Mouse (Mus musculus) embryonic facial prominence, embryonic 12.5 days (tissue): ENCODE data around the gene Fuom. TPM values are rescaled to one million over a fixed set of nuclear protein-coding genes. Genes with fewer than 3 reads are reported as not detected.
A peak's percentile ranks its signal among the peaks of the same experiment; 100 is the strongest.
"Not testable (repeated sequence)": the region's sequence is repeated elsewhere in the genome, so short reads cannot be mapped to it uniquely, and the experiment has no call there.

Source experiments
- ATAC-seq: fragments of 200-750 bp; cut with Nextera tagmentation; 2 replicates; pipeline ENCODE4 v1.8.0; 2017; ENCODE audit not compliant: insufficient number of reproducible peaks, insufficient read depth, low FRiP score, low TSS enrichment
- H3K27ac ChIP-seq: fragments of 300-500 bp; sonication (generic); 2 replicates; pipeline ENCODE4 v1.5.1; 2016; ENCODE audit warnings: mild to moderate bottlenecking
- H3K27me3 ChIP-seq: fragments of 300-500 bp; sonication (generic); 2 replicates; pipeline ENCODE4 v1.6.1; 2016; ENCODE audit warnings: mild to moderate bottlenecking, moderate library complexity
- H3K36me3 ChIP-seq: fragments of 300-500 bp; sonication (generic); 2 replicates; pipeline ENCODE4 v1.6.1; 2016; ENCODE audit warnings: mild to moderate bottlenecking
- H3K4me1 ChIP-seq: fragments of 300-500 bp; sonication (generic); 2 replicates; pipeline ENCODE4 v1.6.1; 2016
- H3K4me2 ChIP-seq: fragments of 300-500 bp; sonication (generic); replicated peaks from 2 replicates; pipeline ENCODE4 v1.6.1; 2016; ENCODE audit warnings: mild to moderate bottlenecking, moderate library complexity
- H3K4me3 ChIP-seq: fragments of 300-500 bp; sonication (generic); 2 replicates; pipeline ENCODE4 v1.5.1; 2016; ENCODE audit warnings: mild to moderate bottlenecking
- H3K9ac ChIP-seq: fragments of 300-500 bp; sonication (generic); 2 replicates; pipeline ENCODE4 v1.6.1; 2016; ENCODE audit warnings: mild to moderate bottlenecking, moderate library complexity
- H3K9me3 ChIP-seq: fragments of 300-500 bp; sonication (generic); 2 replicates; pipeline ENCODE4 v1.6.1; 2016; ENCODE audit warnings: mild to moderate bottlenecking, moderate library complexity
- WGBS: fragments of 180-500 bp; shearing (Covaris S2); methylation state at CpG from one replicate; pipeline ENCODE4 v1.1.7; 2016; 5-methylcytosine and 5-hydroxymethylcytosine counted together
- polyA plus RNA-seq: library from polyadenylated mRNA; unstranded; fragments of >200 nt; fragmentation: Nextera tagmentation; extraction: Ambion mirVana; gene quantifications from 2 replicates; pipeline ENCODE4 v1.2.1, GENCODE M21; 2016

Fuom gene
- polyA plus RNA-seq: 22.0 and 27.1 TPM in 2 replicates

DNA sequence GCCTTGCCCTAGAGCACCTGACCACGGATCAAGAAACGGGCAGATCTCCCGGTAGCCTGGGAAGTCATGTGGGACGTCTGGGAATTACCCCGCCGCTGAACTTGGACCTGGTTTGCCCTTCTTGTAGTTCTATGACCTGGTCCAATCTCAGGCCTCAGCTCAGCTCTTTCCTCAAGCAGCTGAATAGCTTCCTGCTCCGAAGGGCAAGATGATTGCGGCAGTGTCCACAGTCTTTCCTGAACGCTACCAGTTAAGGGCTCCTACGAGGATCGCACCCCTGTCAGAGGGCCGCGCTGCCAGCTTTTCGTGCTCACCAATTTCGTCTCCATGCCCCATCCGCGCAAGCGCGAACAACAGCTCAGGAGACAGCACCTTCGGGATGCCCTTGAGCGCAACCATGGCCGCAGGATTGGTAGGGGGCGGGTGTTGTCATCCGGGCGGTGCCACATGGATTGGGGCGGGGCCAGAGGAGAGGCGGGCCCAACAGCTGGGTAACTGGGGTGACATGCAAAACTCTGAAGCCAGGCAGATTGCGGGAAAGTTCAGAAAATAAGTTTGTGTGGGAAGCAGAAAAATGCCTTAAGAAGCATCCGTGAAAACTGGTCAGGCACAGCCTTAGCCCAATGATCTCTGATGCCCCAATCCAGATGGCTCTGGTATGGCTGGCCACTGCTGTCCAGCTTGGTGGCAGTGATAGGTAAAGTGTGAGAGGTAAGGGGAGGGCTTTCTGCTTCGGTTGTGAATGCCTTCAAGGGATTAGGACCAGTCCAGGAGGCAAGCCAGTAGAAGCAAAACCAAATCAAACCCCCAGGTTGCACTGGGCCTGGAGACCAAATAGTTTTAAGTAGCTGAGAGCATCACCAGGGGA, at the start of gene Fuom:
Gene Fuom, minus strand, starts transcription at position 449 of the 868 bp plus-strand sequence.
- peak within 1 kb of the TSS; percentile 43 for H3K4me3 ChIP-seq
- peak within 1 kb of the TSS; percentile 69 for H3K4me2 ChIP-seq
- peak within 1 kb of the TSS; percentile 63 for H3K9ac ChIP-seq
- WGBS: 2% methylated on average over 30 of the region's 30 CpGs
- peaks cover 20% of the 10 kb centered on the region for H3K36me3 ChIP-seq
- H3K9me3 ChIP-seq: no peaks in the 10 kb centered on the region
- peaks cover 8% of the 10 kb centered on the region; the same call in 1 of the 2 replicates for H3K4me1 ChIP-seq
- no peak within 1 kb of the TSS for H3K27ac ChIP-seq
- ATAC-seq: peak; percentile 80
- no peaks in the 10 kb centered on the region for H3K27me3 ChIP-seq

DNA sequence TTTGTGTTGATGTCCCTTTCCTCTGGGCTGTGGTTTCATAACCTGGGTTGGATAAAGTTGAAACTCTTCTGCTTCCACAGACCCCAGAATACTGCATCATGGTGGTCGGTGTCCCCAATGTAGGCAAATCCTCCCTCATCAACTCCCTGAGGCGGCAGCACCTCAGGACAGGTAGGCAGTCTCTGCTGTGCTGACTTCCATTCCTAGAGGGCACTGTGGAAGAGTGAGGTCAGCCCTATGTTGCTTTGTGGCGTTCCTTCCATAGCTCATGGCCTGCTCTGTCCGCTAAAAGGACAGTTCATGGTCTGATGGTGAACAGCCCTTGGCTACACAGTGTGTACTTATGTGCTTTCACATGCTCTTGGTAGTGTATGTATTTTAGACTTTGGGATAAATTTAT, 42.3 kb upstream of the Fuom start:
- Histone ChIP-seq H3K4me1 (no peaks in the 10 kb centered on the region), H3K4me3 (no peak overlapping the region), H3K9me3 (no peaks in the 10 kb centered on the region), H3K36me3 (0 out of 2 replicates have a peak, but pooled peaks cover 4% of the 10 kb centered on the region), H3K4me2 (no peak overlapping the region), H3K9ac (no peak overlapping the region), H3K27ac (no peak overlapping the region), H3K27me3 (no peaks in the 10 kb centered on the region)
- no peak for ATAC-seq
- WGBS: 80% methylated on average over 4 of the region's 4 CpGs

DNA sequence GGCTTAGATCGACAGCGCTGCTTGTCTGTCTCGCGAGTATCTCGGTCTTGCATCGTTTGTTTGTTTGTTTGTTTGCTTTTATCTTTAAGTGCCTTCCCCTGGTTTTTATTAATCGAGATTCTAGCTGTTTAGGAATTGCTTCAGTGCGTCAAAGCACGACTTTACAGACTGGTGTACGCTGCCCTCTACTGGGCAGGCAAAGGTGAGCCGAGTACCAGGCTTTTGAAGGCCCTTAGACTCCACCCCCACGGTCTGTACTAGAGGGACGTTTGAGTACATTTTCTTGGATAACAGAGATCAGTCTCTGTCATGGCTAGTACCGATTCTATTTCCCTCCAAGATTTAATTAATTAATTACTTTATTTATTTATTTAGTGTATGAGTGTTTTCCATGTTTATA, 39.1 kb upstream of the Fuom start:
- H3K4me1 ChIP-seq: peaks cover 5% of the 10 kb centered on the region; the same call in 1 of the 2 replicates
- no peak for ATAC-seq
- no peaks in the 10 kb centered on the region for H3K27me3 ChIP-seq
- no peak overlapping the region for H3K9ac ChIP-seq
- no peak overlapping the region for H3K27ac ChIP-seq
- H3K4me2 ChIP-seq: no peak overlapping the region
- no peaks in the 10 kb centered on the region for H3K9me3 ChIP-seq
- 5% methylated on average over 14 of the region's 14 CpGs for WGBS
- no peak overlapping the region for H3K4me3 ChIP-seq
- H3K36me3 ChIP-seq: no peaks in the 10 kb centered on the region

DNA sequence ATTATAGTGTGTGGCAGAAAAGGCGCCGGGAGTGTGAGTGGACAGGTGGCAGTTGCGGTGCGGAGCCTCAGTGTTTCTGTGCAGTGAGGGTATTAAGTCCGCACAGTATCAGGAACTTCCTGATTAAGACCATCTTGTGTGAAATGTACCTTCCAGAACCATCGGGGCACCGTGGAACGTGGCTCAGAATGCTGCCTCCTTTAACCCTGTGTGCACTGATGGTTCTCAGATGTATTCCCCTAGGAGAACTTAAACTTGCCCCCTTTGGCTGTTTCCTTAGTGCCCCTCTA, 35.7 kb upstream of the Fuom start:
- peak overlapping the region; percentile 52; the same call in 1 of the 2 replicates for H3K27ac ChIP-seq
- ATAC-seq: no peak
- H3K27me3 ChIP-seq: no peaks in the 10 kb centered on the region
- peak overlapping the region; percentile 83 for H3K4me2 ChIP-seq
- WGBS: under 1% methylated on average over 8 of the region's 8 CpGs
- peaks cover 5% of the 10 kb centered on the region; the same call in 1 of the 2 replicates for H3K4me1 ChIP-seq
- H3K9me3 ChIP-seq: no peaks in the 10 kb centered on the region
- H3K9ac ChIP-seq: peak overlapping the region; percentile 89
- H3K36me3 ChIP-seq: no peaks in the 10 kb centered on the region
- peak overlapping the region; percentile 83 for H3K4me3 ChIP-seq

DNA sequence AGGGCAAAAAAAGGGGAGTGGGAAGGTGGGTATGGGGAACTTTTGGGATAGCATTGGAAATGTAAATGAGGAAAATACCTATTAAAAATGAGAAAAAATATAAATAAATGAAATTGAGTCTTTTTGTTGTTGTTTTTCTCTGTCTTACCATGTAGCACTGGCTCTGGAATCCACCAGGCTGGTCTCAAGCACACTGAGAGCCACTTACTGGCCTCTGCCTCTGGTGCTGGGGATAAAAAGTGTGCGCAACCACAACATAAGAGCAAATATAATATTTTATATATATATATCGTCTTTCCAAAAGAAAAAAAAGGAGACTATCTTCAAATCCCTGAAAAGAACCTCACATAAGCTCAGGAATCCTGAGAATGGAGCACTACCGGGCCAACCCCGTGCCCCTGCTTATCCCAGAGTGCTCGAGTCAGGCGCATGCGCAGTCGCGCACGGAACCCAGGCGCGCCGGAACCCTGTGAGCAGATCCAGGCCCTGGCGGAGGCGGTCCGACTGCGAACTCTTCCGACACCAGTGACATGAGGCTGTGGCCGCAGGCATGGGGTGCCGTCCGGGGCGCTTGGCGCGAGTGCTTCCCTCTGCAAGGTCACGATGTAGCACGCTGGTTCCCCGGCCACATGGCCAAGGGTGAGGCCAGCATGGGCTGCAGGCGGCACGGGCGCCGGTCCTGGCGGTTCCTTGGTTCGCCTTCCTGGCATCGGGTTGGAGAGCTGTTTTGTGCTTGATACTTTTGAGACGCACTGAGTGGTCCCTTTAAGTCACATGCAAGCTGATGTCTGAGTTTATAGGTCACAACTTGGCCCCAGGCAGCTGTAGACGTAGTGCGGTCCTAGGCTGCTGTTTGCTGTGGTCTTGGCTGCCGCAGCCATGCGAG, 35.1 kb upstream of the Fuom start, which contains the start of gene Mtg1:
Gene Mtg1, plus strand, starts transcription at position 430 of the 886 bp plus-strand sequence.
- Histone ChIP-seq H3K9ac (peak within 1 kb of the TSS; percentile 89), H3K27ac (peak within 1 kb of the TSS; percentile 52; the same call in 1 of the 2 replicates), H3K4me1 (peaks cover 5% of the 10 kb centered on the region; the same call in 1 of the 2 replicates), H3K9me3 (no peaks in the 10 kb centered on the region), H3K27me3 (no peaks in the 10 kb centered on the region), H3K36me3 (no peaks in the 10 kb centered on the region), H3K4me3 (peak within 1 kb of the TSS; percentile 83), H3K4me2 (peak within 1 kb of the TSS; percentile 83)
- ATAC-seq: peak; percentile 97
- WGBS: 2% methylated on average over 39 of the region's 39 CpGs

DNA sequence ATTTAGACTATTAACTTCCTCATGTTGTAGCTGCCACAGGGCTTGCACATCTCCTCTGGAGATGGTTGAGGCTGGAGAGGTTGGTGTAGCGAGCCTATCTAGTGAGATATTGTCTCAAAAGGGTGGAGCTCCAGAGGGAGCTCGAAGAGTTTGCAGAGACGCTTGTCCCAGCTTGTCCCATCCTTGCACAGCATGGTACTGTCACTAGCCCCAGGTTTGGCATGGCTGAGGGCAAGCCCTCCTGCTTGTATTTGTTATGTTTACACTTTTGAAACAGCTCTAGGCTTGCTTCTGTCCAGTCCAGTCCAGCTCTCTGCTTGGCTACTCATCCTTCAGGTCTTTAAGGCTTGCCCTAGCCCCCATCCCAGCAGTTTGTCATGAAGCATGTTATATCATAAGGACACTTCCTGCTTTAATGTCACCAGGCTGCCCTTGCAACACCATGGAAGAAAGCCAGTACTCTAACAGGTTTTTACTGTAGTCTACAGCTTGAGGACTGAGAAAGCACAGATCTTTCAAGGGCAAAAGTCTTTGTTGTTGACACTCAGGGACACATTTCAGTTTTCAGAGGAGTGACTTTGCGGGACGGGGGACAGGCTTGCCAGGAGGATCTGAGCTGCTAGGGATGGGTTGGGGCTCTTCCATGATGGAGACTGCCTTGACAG, 33.0 kb upstream of the Fuom start:
- Histone ChIP-seq H3K36me3 (0 out of 2 replicates have a peak, but pooled peaks cover 5% of the 10 kb centered on the region), H3K4me1 (peaks cover 5% of the 10 kb centered on the region; the same call in 1 of the 2 replicates), H3K27me3 (no peaks in the 10 kb centered on the region), H3K27ac (no peak overlapping the region), H3K4me2 (no peak overlapping the region), H3K9me3 (no peaks in the 10 kb centered on the region), H3K9ac (no peak overlapping the region), H3K4me3 (no peak overlapping the region)
- no peak for ATAC-seq
- WGBS: 82% methylated on average over 5 of the region's 5 CpGs

DNA sequence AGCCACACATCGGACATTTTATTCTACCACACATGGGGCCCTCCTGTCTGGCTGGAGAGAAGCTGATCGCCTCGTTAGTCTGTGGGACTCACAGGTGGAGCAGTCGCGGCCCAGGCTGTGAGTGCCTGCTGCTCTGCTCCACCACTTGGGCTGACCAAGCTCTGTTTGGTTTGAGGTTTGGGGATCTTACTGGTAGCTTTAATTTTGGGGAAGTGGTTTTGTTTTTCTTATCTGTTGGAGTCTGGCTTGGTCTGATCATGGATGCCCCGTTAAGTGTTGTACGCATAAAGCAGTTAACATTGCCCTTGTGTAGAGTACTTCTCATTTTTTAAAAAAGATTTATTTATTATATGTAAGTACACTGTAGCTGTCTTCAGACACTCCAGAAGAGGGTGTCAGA, 31.8 kb upstream of the Fuom start:
- 97% methylated on average over 7 of the region's 7 CpGs for WGBS
- H3K4me2 ChIP-seq, H3K9ac ChIP-seq, ATAC-seq, H3K9me3 ChIP-seq, H3K27me3 ChIP-seq, H3K27ac ChIP-seq, H3K4me1 ChIP-seq, H3K4me3 ChIP-seq: not testable (repeated sequence)
- H3K36me3 ChIP-seq: 0 out of 2 replicates have a peak, but pooled peaks cover 16% of the 10 kb centered on the region

DNA sequence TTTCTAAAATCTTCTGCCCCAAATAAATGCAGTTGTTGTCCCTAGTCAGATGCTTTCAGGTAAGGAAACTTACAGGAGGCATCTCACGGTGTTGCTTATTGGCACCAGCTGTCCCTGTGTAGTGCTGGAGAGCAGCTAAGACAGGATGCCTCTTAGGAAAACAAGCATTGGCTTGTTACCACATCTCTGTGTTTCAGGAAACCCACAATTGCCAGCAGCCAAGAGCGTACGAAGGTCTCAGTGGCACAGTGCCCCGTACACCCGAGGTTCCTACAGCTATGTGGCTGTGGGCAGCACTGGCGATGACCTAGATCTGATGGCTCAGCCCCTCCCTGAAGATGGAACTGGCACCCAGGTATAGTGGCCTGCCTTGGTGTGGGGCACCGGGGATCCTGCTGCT, 29.9 kb upstream of the Fuom start:
- not testable (repeated sequence) for H3K4me2 ChIP-seq, H3K4me3 ChIP-seq, H3K9ac ChIP-seq, H3K27me3 ChIP-seq, H3K9me3 ChIP-seq, H3K27ac ChIP-seq, ATAC-seq, H3K4me1 ChIP-seq
- H3K36me3 ChIP-seq: 0 out of 2 replicates have a peak, but pooled peaks cover 16% of the 10 kb centered on the region
- WGBS: 91% methylated on average over 7 of the region's 7 CpGs

DNA sequence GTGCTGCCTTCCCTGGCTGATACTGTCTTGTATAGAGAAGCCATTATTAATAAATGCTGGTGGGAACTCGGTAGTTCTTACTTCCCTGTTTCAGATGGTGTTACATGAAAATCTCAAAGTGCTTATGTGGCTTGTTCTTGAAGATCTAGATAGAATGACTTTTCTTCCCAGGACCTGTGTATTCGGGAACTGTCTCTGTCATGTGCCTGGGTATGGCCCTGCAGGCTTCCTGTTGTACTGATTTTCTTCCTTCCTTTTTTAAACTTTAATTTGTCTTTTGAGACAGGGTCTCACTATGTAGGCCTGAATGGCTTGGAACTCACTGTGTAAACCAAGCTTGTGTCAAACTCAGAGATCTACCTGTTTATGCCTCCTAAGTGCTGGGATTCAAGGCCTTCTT, 25.7 kb upstream of the Fuom start:
- H3K36me3 ChIP-seq: 0 out of 2 replicates have a peak, but pooled peaks cover 16% of the 10 kb centered on the region
- no peak overlapping the region for H3K4me2 ChIP-seq
- ATAC-seq: no peak
- H3K27ac ChIP-seq: no peak overlapping the region
- 0 out of 2 replicates have a peak, but pooled peaks cover 5% of the 10 kb centered on the region for H3K4me1 ChIP-seq
- H3K27me3 ChIP-seq: no peaks in the 10 kb centered on the region
- no peaks in the 10 kb centered on the region for H3K9me3 ChIP-seq
- 83% methylated on average over 2 of the region's 2 CpGs for WGBS
- H3K9ac ChIP-seq: no peak overlapping the region
- no peak overlapping the region for H3K4me3 ChIP-seq

DNA sequence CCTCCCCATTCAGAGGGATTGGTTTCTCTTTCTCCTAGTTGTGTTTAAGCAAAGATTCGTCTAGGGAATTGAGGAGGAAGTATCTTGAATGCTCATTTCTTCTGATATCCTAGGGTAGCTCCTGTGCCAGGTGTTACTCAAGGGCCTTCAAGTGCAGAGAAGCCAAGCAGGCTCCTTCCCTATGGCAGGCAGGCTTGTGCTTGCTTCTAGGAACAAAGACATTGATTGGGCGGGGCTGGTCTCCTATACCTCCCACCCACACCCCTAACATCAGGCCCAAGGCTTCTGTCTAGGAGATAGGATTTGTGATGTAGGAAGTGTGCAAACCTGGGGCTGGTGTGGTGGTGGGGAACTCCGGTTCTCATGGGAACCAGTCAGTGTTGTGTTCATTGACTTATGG, 24.7 kb upstream of the Fuom start:
- 89% methylated on average over 3 of the region's 3 CpGs for WGBS
- no peak for ATAC-seq
- H3K4me3 ChIP-seq: no peak overlapping the region
- H3K4me1 ChIP-seq: 0 out of 2 replicates have a peak, but pooled peaks cover 5% of the 10 kb centered on the region
- H3K27me3 ChIP-seq: no peaks in the 10 kb centered on the region
- H3K9me3 ChIP-seq: no peaks in the 10 kb centered on the region
- H3K36me3 ChIP-seq: 0 out of 2 replicates have a peak, but pooled peaks cover 16% of the 10 kb centered on the region
- H3K9ac ChIP-seq: no peak overlapping the region
- H3K27ac ChIP-seq: no peak overlapping the region
- H3K4me2 ChIP-seq: 0 out of 2 replicates have a peak overlapping the region, but pooled peaks have one; percentile 19

DNA sequence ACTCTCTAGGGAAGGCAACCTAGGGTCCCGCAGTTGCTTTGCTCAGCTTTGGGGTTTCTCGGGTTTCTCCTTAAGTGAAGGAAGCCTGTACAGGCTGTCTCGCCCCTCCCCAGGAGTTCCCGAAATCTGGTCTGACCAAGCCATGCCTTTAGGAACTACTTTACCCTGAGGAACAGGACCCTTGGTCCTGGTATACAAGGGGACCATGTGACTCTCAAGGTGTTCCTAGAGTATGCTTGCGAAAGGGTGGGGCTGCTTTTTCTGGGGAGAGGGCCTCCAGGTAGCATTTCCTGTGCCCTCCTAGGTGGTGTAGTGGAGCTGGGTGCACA, 23.7 kb upstream of the Fuom start:
- Histone ChIP-seq H3K9ac (peak overlapping the region; percentile 81), H3K36me3 (0 out of 2 replicates have a peak, but pooled peaks cover 16% of the 10 kb centered on the region), H3K9me3 (no peaks in the 10 kb centered on the region), H3K4me1 (0 out of 2 replicates have a peak, but pooled peaks cover 5% of the 10 kb centered on the region), H3K27ac (0 out of 2 replicates have a peak overlapping the region, but pooled peaks have one; percentile 75), H3K4me3 (peak overlapping the region; percentile 85), H3K4me2 (peak overlapping the region; percentile 64), H3K27me3 (no peaks in the 10 kb centered on the region)
- ATAC-seq: 0 out of 2 replicates have a peak, but pooled peaks have one; percentile 7
- 3% methylated on average over 5 of the region's 5 CpGs for WGBS
